Mouse (Mus musculus) neural tube, embryonic 12.5 days (tissue): ENCODE measurements around the gene Trmt2b. TPM values are rescaled to one million over a fixed set of nuclear protein-coding genes. Genes with fewer than 3 reads are reported as not detected.
A peak's percentile ranks its signal among the peaks of the same experiment; 100 is the strongest.

ENCODE experiments used
- ATAC-seq: fragments of 200-750 bp; cut with Nextera tagmentation; 2 replicates; pipeline ENCODE4 v1.8.0; 2017; ENCODE audit warnings: low read depth, mild to moderate bottlenecking, moderate TSS enrichment, moderate library complexity; ENCODE audit not compliant: low FRiP score
- H3K27ac ChIP-seq: fragments of 300-500 bp; sonication (generic); 2 replicates; pipeline ENCODE4 v1.5.1; 2016
- H3K27me3 ChIP-seq: fragments of 300-500 bp; sonication (generic); replicated peaks from 2 replicates; pipeline ENCODE4 v1.6.1; 2016; ENCODE audit warnings: mild to moderate bottlenecking
- H3K36me3 ChIP-seq: fragments of 300-500 bp; sonication (generic); 2 replicates; pipeline ENCODE4 v1.6.1; 2016; ENCODE audit warnings: mild to moderate bottlenecking
- H3K4me1 ChIP-seq: fragments of 300-500 bp; sonication (generic); 2 replicates; pipeline ENCODE4 v1.6.1; 2016
- H3K4me2 ChIP-seq: fragments of 300-500 bp; sonication (generic); replicated peaks from 2 replicates; pipeline ENCODE4 v1.6.1; 2016; ENCODE audit warnings: mild to moderate bottlenecking
- H3K4me3 ChIP-seq: fragments of 300-500 bp; sonication (generic); 2 replicates; pipeline ENCODE4 v1.5.1; 2016
- H3K9ac ChIP-seq: fragments of 300-500 bp; sonication (generic); 2 replicates; pipeline ENCODE4 v1.6.1; 2016; ENCODE audit warnings: mild to moderate bottlenecking
- H3K9me3 ChIP-seq: fragments of 300-500 bp; sonication (generic); 2 replicates; pipeline ENCODE4 v1.6.1; 2016; ENCODE audit warnings: mild to moderate bottlenecking
- WGBS: fragments of 180-500 bp; shearing (Covaris S2); methylation state at CpG from one replicate; pipeline ENCODE4 v1.1.7; 2016; 5-methylcytosine and 5-hydroxymethylcytosine counted together
- polyA plus RNA-seq: library from polyadenylated mRNA; unstranded; fragments of >200 nt; fragmentation: Nextera tagmentation; extraction: Ambion mirVana; gene quantifications from 2 replicates; pipeline ENCODE4 v1.2.1, GENCODE M21; 2016

The Trmt2b gene
- polyA plus RNA-seq, 1 experiment from 2014 or later = 6.1 TPM

GRCm38 (mm10) chrX:134285791-134286190, 9.0 kb upstream of the Trmt2b start:
- Histone ChIP-seq H3K9ac (no peak overlapping the region), H3K4me3 (no peak overlapping the region), H3K36me3 (no peaks in the 10 kb centered on the region), H3K27me3 (peaks cover 9% of the 10 kb centered on the region), H3K4me1 (no peaks in the 10 kb centered on the region), H3K27ac (no peak overlapping the region), H3K4me2 (no peak overlapping the region), H3K9me3 (no peaks in the 10 kb centered on the region)
- ATAC-seq = 0 out of 2 replicates have a peak, but pooled peaks have one; percentile 44
- WGBS = 41% methylated on average over 4 of the region's 4 CpGs

- H3K9ac ChIP-seq = no peak overlapping the region
- no peaks in the 10 kb centered on the region for H3K9me3 ChIP-seq
- no peak for ATAC-seq
- H3K4me2 ChIP-seq = no peak overlapping the region
- no peaks in the 10 kb centered on the region for H3K4me1 ChIP-seq
- no peak overlapping the region for H3K4me3 ChIP-seq
- WGBS = 87% methylated on average over 2 of the region's 2 CpGs
- H3K27ac ChIP-seq = no peak overlapping the region
- H3K27me3 ChIP-seq = peaks cover 9% of the 10 kb centered on the region; the same call in 1 of the 2 replicates
- no peaks in the 10 kb centered on the region for H3K36me3 ChIP-seq
Observed at GRCm38 (mm10) chrX:134285102-134285501, 8.3 kb upstream of the Trmt2b start.

GRCm38 (mm10) chrX:134280531-134280930, 3.7 kb upstream of the Trmt2b start:
- Histone ChIP-seq H3K4me2 (no peak overlapping the region), H3K27ac (no peak overlapping the region), H3K4me1 (no peaks in the 10 kb centered on the region), H3K4me3 (no peak overlapping the region), H3K9ac (no peak overlapping the region), H3K36me3 (no peaks in the 10 kb centered on the region), H3K27me3 (0 out of 2 replicates have a peak, but pooled peaks cover 5% of the 10 kb centered on the region), H3K9me3 (no peaks in the 10 kb centered on the region)
- ATAC-seq = no peak
- 85% methylated on average over 3 of the region's 3 CpGs for WGBS

GRCm38 (mm10) chrX:134275715-134276114, 1.1 kb downstream of the Trmt2b start:
- no peaks in the 10 kb centered on the region for H3K36me3 ChIP-seq
- no peaks in the 10 kb centered on the region for H3K9me3 ChIP-seq
- ATAC-seq = peak; percentile 73
- H3K4me3 ChIP-seq = no peak overlapping the region
- no peak overlapping the region for H3K27ac ChIP-seq
- H3K4me1 ChIP-seq = no peaks in the 10 kb centered on the region
- no peak overlapping the region for H3K9ac ChIP-seq
- WGBS = 15% methylated on average over 6 of the region's 6 CpGs
- 0 out of 2 replicates have a peak, but pooled peaks cover 5% of the 10 kb centered on the region for H3K27me3 ChIP-seq
- H3K4me2 ChIP-seq = no peak overlapping the region

- no peak overlapping the region for H3K9ac ChIP-seq
- no peaks in the 10 kb centered on the region for H3K9me3 ChIP-seq
- WGBS = 72% methylated on average over 11 of the region's 11 CpGs
- no peak overlapping the region for H3K27ac ChIP-seq
- ATAC-seq = no peak
- H3K4me3 ChIP-seq = no peak overlapping the region
- H3K27me3 ChIP-seq = no peaks in the 10 kb centered on the region
- no peaks in the 10 kb centered on the region for H3K4me1 ChIP-seq
- no peaks in the 10 kb centered on the region for H3K36me3 ChIP-seq
- H3K4me2 ChIP-seq = no peak overlapping the region
Observed at GRCm38 (mm10) chrX:134262129-134262528, 14.7 kb downstream of the Trmt2b start.

- Histone ChIP-seq H3K9ac (no peak overlapping the region), H3K27me3 (no peaks in the 10 kb centered on the region), H3K36me3 (no peaks in the 10 kb centered on the region), H3K4me2 (no peak overlapping the region), H3K4me3 (no peak overlapping the region), H3K4me1 (no peaks in the 10 kb centered on the region), H3K27ac (no peak overlapping the region), H3K9me3 (no peaks in the 10 kb centered on the region)
- no peak for ATAC-seq
- WGBS = 45% methylated on average over 5 of the region's 5 CpGs
Observed at GRCm38 (mm10) chrX:134261191-134261590, 15.6 kb downstream of the Trmt2b start.

- H3K36me3 ChIP-seq = no peaks in the 10 kb centered on the region
- H3K27ac ChIP-seq = no peak overlapping the region
- no peak overlapping the region for H3K4me2 ChIP-seq
- no peak overlapping the region for H3K9ac ChIP-seq
- H3K4me3 ChIP-seq = no peak overlapping the region
- no peak for ATAC-seq
- H3K9me3 ChIP-seq = no peaks in the 10 kb centered on the region
- no peaks in the 10 kb centered on the region for H3K27me3 ChIP-seq
- WGBS = 73% methylated on average over 2 of the region's 2 CpGs
- no peaks in the 10 kb centered on the region for H3K4me1 ChIP-seq
Observed at GRCm38 (mm10) chrX:134248202-134248601, 28.6 kb downstream of the Trmt2b start.

GRCm38 (mm10) chrX:134245946-134246345, 30.8 kb downstream of the Trmt2b start:
- Histone ChIP-seq H3K27me3 (no peaks in the 10 kb centered on the region), H3K4me2 (no peak overlapping the region), H3K4me1 (no peaks in the 10 kb centered on the region), H3K4me3 (no peak overlapping the region), H3K36me3 (no peaks in the 10 kb centered on the region), H3K27ac (no peak overlapping the region), H3K9me3 (no peaks in the 10 kb centered on the region), H3K9ac (no peak overlapping the region)
- no peak for ATAC-seq
- 92% methylated on average over 10 of the region's 10 CpGs for WGBS

- Histone ChIP-seq H3K9ac (no peak overlapping the region), H3K9me3 (no peaks in the 10 kb centered on the region), H3K4me1 (no peaks in the 10 kb centered on the region), H3K27me3 (no peaks in the 10 kb centered on the region), H3K4me2 (no peak overlapping the region), H3K27ac (no peak overlapping the region), H3K4me3 (no peak overlapping the region), H3K36me3 (no peaks in the 10 kb centered on the region)
- WGBS = 91% methylated on average over 10 of the region's 10 CpGs
- no peak for ATAC-seq
Observed at GRCm38 (mm10) chrX:134238266-134238665, 38.5 kb downstream of the Trmt2b start.

GRCm38 (mm10) chrX:134233048-134233447, 43.7 kb downstream of the Trmt2b start:
- ATAC-seq = no peak
- Histone ChIP-seq H3K4me3 (no peak overlapping the region), H3K27ac (no peak overlapping the region), H3K27me3 (no peaks in the 10 kb centered on the region), H3K9ac (no peak overlapping the region), H3K36me3 (no peaks in the 10 kb centered on the region), H3K4me2 (no peak overlapping the region), H3K9me3 (no peaks in the 10 kb centered on the region), H3K4me1 (no peaks in the 10 kb centered on the region)
- 84% methylated on average over 1 of the region's 1 CpGs for WGBS

GRCm38 (mm10) chrX:134221856-134222255, 54.9 kb downstream of the Trmt2b start, which contains the start of gene Nox1:
Gene Nox1, minus strand, starts transcription at chrX:134221956.
- no peaks in the 10 kb centered on the region for H3K36me3 ChIP-seq
- no peak within 1 kb of the TSS for H3K9ac ChIP-seq
- no peak for ATAC-seq
- H3K4me1 ChIP-seq = no peaks in the 10 kb centered on the region
- no peaks in the 10 kb centered on the region for H3K9me3 ChIP-seq
- no peak within 1 kb of the TSS for H3K4me2 ChIP-seq
- WGBS = 67% methylated on average over 4 of the region's 4 CpGs
- 0 out of 2 replicates have a peak, but pooled peaks cover 4% of the 10 kb centered on the region for H3K27me3 ChIP-seq
- H3K27ac ChIP-seq = no peak within 1 kb of the TSS
- H3K4me3 ChIP-seq = no peak within 1 kb of the TSS

- 0 out of 2 replicates have a peak, but pooled peaks cover 4% of the 10 kb centered on the region for H3K27me3 ChIP-seq
- H3K4me3 ChIP-seq = no peak overlapping the region
- no peaks in the 10 kb centered on the region for H3K9me3 ChIP-seq
- no peak overlapping the region for H3K4me2 ChIP-seq
- H3K9ac ChIP-seq = no peak overlapping the region
- no peaks in the 10 kb centered on the region for H3K36me3 ChIP-seq
- no peak for ATAC-seq
- H3K27ac ChIP-seq = no peak overlapping the region
- 82% methylated on average over 3 of the region's 3 CpGs for WGBS
- H3K4me1 ChIP-seq = no peaks in the 10 kb centered on the region
Observed at GRCm38 (mm10) chrX:134220618-134221017, 56.2 kb downstream of the Trmt2b start.

- Histone ChIP-seq H3K4me2 (no peak overlapping the region), H3K27me3 (0 out of 2 replicates have a peak, but pooled peaks cover 4% of the 10 kb centered on the region), H3K4me3 (no peak overlapping the region), H3K9me3 (no peaks in the 10 kb centered on the region), H3K4me1 (no peaks in the 10 kb centered on the region), H3K27ac (no peak overlapping the region), H3K9ac (no peak overlapping the region), H3K36me3 (no peaks in the 10 kb centered on the region)
- ATAC-seq = no peak
- WGBS = 55% methylated on average over 4 of the region's 4 CpGs
Observed at GRCm38 (mm10) chrX:134218161-134218560, 58.6 kb downstream of the Trmt2b start.
